Mouse (Mus musculus) forebrain, embryonic 10.5 days (tissue): ENCODE measurements around the gene Lrrc4. TPM values are rescaled to one million over a fixed set of nuclear protein-coding genes. Genes with fewer than 3 reads are reported as not detected.

ENCODE experiments used
- DNase-seq: peaks from one replicate; pipeline ENCODE4 v3.0.0-alpha.2; 2017; ENCODE audit warnings: low spot score; ENCODE audit errors: extremely low spot score
- H3K27ac ChIP-seq: fragments of 300-500 bp; sonication (generic); 2 replicates; pipeline ENCODE4 v1.5.1; 2016; ENCODE audit warnings: mild to moderate bottlenecking
- H3K27me3 ChIP-seq: fragments of 300-500 bp; sonication (generic); 2 replicates; pipeline ENCODE4 v1.6.1; 2016; ENCODE audit warnings: mild to moderate bottlenecking; ENCODE audit not compliant: poor library complexity, severe bottlenecking
- H3K36me3 ChIP-seq: fragments of 300-500 bp; sonication (generic); replicated peaks from 2 replicates; pipeline ENCODE4 v1.6.1; 2016; ENCODE audit warnings: mild to moderate bottlenecking, moderate library complexity
- H3K4me1 ChIP-seq: fragments of 300-500 bp; sonication (generic); 2 replicates; pipeline ENCODE4 v1.6.1; 2016
- H3K4me3 ChIP-seq: fragments of 300-500 bp; sonication (generic); 2 replicates; pipeline ENCODE4 v1.5.1; 2016; ENCODE audit warnings: mild to moderate bottlenecking, moderate library complexity
- H3K9me3 ChIP-seq: fragments of 300-500 bp; sonication (generic); 2 replicates; pipeline ENCODE4 v1.6.1; 2016; ENCODE audit warnings: mild to moderate bottlenecking, moderate library complexity
- WGBS: fragments of 180-500 bp; shearing (Covaris S2); methylation state at CpG from one replicate; pipeline ENCODE4 v1.1.7; 2016; 5-methylcytosine and 5-hydroxymethylcytosine counted together
- polyA plus RNA-seq: library from polyadenylated mRNA; unstranded; fragments of >200 nt; fragmentation: Nextera tagmentation; extraction: Ambion mirVana; gene quantifications from 2 replicates; pipeline ENCODE4 v1.2.1, GENCODE M21; 2016

Gene Lrrc4
- polyA plus RNA-seq, 1 experiment from 2014 or later: 2.0 TPM

- Histone ChIP-seq H3K36me3 (peaks cover 8% of the 10 kb centered on the region; the same call in 1 of the 2 replicates), H3K4me3 (no peak overlapping the region), H3K27ac (no peak overlapping the region), H3K4me1 (peaks cover 15% of the 10 kb centered on the region), H3K27me3 (no peaks in the 10 kb centered on the region), H3K9me3 (no peaks in the 10 kb centered on the region; the same call in 1 of the 2 replicates)
- DNase-seq: no peak
- 95% methylated on average over 5 of the region's 5 CpGs for WGBS
Measured at GRCm38 (mm10) chr6:28656511-28656910, 175.0 kb downstream of the Lrrc4 start.

- H3K4me1 ChIP-seq: peaks cover 4% of the 10 kb centered on the region; the same call in 1 of the 2 replicates
- H3K4me3 ChIP-seq: no peak overlapping the region
- no peaks in the 10 kb centered on the region for H3K36me3 ChIP-seq
- H3K9me3 ChIP-seq: no peaks in the 10 kb centered on the region
- no peak overlapping the region for H3K27ac ChIP-seq
- DNase-seq: no peak
- no peaks in the 10 kb centered on the region for H3K27me3 ChIP-seq
Measured at GRCm38 (mm10) chr6:28645231-28645630, 186.3 kb downstream of the Lrrc4 start.

GRCm38 (mm10) chr6:28642909-28643308 is 188.6 kb downstream of the Lrrc4 start:
- Histone ChIP-seq H3K4me3 (no peak overlapping the region), H3K4me1 (peaks cover 13% of the 10 kb centered on the region), H3K27me3 (no peaks in the 10 kb centered on the region), H3K36me3 (no peaks in the 10 kb centered on the region), H3K27ac (no peak overlapping the region), H3K9me3 (no peaks in the 10 kb centered on the region)
- WGBS: 74% methylated on average over 2 of the region's 2 CpGs
- DNase-seq: no peak

- Histone ChIP-seq H3K4me1 (peaks cover 29% of the 10 kb centered on the region), H3K4me3 (no peak overlapping the region), H3K9me3 (no peaks in the 10 kb centered on the region), H3K36me3 (no peaks in the 10 kb centered on the region), H3K27me3 (no peaks in the 10 kb centered on the region), H3K27ac (no peak overlapping the region)
- 94% methylated on average over 5 of the region's 5 CpGs for WGBS
- no peak for DNase-seq
Measured at GRCm38 (mm10) chr6:28640088-28640487, 191.5 kb downstream of the Lrrc4 start.

- Histone ChIP-seq H3K27ac (no peak overlapping the region), H3K4me1 (peaks cover 35% of the 10 kb centered on the region), H3K4me3 (no peak overlapping the region), H3K36me3 (no peaks in the 10 kb centered on the region), H3K27me3 (no peaks in the 10 kb centered on the region), H3K9me3 (no peaks in the 10 kb centered on the region)
- DNase-seq: no peak
- 85% methylated on average over 6 of the region's 6 CpGs for WGBS
Measured at GRCm38 (mm10) chr6:28635531-28636348, 195.8 kb downstream of the Lrrc4 start.

GRCm38 (mm10) chr6:28635092-28635491 is 196.5 kb downstream of the Lrrc4 start:
- Histone ChIP-seq H3K9me3 (no peaks in the 10 kb centered on the region), H3K36me3 (no peaks in the 10 kb centered on the region), H3K4me3 (no peak overlapping the region), H3K27ac (no peak overlapping the region), H3K4me1 (peaks cover 39% of the 10 kb centered on the region), H3K27me3 (no peaks in the 10 kb centered on the region)
- 84% methylated on average over 1 of the region's 1 CpGs for WGBS
- DNase-seq: no peak

GRCm38 (mm10) chr6:28633656-28634055 is 197.9 kb downstream of the Lrrc4 start:
- Histone ChIP-seq H3K27ac (0 out of 2 replicates have a peak overlapping the region, but pooled peaks have one; percentile 69), H3K4me1 (peaks cover 51% of the 10 kb centered on the region), H3K4me3 (no peak overlapping the region), H3K36me3 (no peaks in the 10 kb centered on the region), H3K9me3 (no peaks in the 10 kb centered on the region), H3K27me3 (no peaks in the 10 kb centered on the region)
- DNase-seq: no peak
- 78% methylated on average over 3 of the region's 3 CpGs for WGBS

GRCm38 (mm10) chr6:28633120-28633519 is 198.4 kb downstream of the Lrrc4 start:
- Histone ChIP-seq H3K9me3 (no peaks in the 10 kb centered on the region), H3K27ac (peak overlapping the region; percentile 69), H3K36me3 (no peaks in the 10 kb centered on the region), H3K4me3 (no peak overlapping the region), H3K27me3 (no peaks in the 10 kb centered on the region), H3K4me1 (peaks cover 51% of the 10 kb centered on the region)
- no peak for DNase-seq
- WGBS: 49% methylated on average over 2 of the region's 2 CpGs

GRCm38 (mm10) chr6:28630926-28631325 is 200.6 kb downstream of the Lrrc4 start:
- H3K27ac ChIP-seq: no peak overlapping the region
- peaks cover 44% of the 10 kb centered on the region for H3K4me1 ChIP-seq
- no peaks in the 10 kb centered on the region for H3K27me3 ChIP-seq
- H3K36me3 ChIP-seq: peaks cover 8% of the 10 kb centered on the region
- no peak for DNase-seq
- H3K9me3 ChIP-seq: no peaks in the 10 kb centered on the region
- 85% methylated on average over 2 of the region's 2 CpGs for WGBS
- H3K4me3 ChIP-seq: no peak overlapping the region

- 70% methylated on average over 2 of the region's 2 CpGs for WGBS
- H3K27ac ChIP-seq: no peak overlapping the region
- H3K9me3 ChIP-seq: no peaks in the 10 kb centered on the region
- H3K36me3 ChIP-seq: peaks cover 10% of the 10 kb centered on the region
- no peak for DNase-seq
- no peaks in the 10 kb centered on the region for H3K27me3 ChIP-seq
- H3K4me1 ChIP-seq: peaks cover 38% of the 10 kb centered on the region
- no peak overlapping the region for H3K4me3 ChIP-seq
Measured at GRCm38 (mm10) chr6:28629866-28630265, 201.7 kb downstream of the Lrrc4 start.

GRCm38 (mm10) chr6:28628408-28628807 is 203.1 kb downstream of the Lrrc4 start:
- Histone ChIP-seq H3K4me3 (no peak overlapping the region), H3K9me3 (no peaks in the 10 kb centered on the region), H3K4me1 (peaks cover 41% of the 10 kb centered on the region), H3K27ac (no peak overlapping the region; the same call in 1 of the 2 replicates), H3K36me3 (peaks cover 10% of the 10 kb centered on the region), H3K27me3 (no peaks in the 10 kb centered on the region)
- no peak for DNase-seq
- WGBS: 63% methylated on average over 1 of the region's 1 CpGs

- Histone ChIP-seq H3K4me1 (peaks cover 30% of the 10 kb centered on the region), H3K9me3 (no peaks in the 10 kb centered on the region), H3K27ac (no peak overlapping the region), H3K36me3 (peaks cover 10% of the 10 kb centered on the region), H3K27me3 (no peaks in the 10 kb centered on the region), H3K4me3 (no peak overlapping the region)
- no peak for DNase-seq
- 82% methylated on average over 3 of the region's 3 CpGs for WGBS
Measured at GRCm38 (mm10) chr6:28622963-28623362, 208.6 kb downstream of the Lrrc4 start.

- WGBS: 89% methylated on average over 6 of the region's 6 CpGs
- H3K36me3 ChIP-seq: peaks cover 10% of the 10 kb centered on the region
- DNase-seq: no peak
- H3K27ac ChIP-seq: no peak overlapping the region
- H3K4me3 ChIP-seq: no peak overlapping the region
- H3K9me3 ChIP-seq: no peaks in the 10 kb centered on the region
- H3K4me1 ChIP-seq: peaks cover 32% of the 10 kb centered on the region
- H3K27me3 ChIP-seq: no peaks in the 10 kb centered on the region
Measured at GRCm38 (mm10) chr6:28622522-28622921, 209.0 kb downstream of the Lrrc4 start.
